Mouse (Mus musculus) left cerebral cortex, adult 18-20 months (tissue): ENCODE results near the gene Ntan1. TPM values are rescaled to one million over a fixed set of nuclear protein-coding genes. Genes with fewer than 3 reads are reported as not detected.

ENCODE experiments used
- DNase-seq, 2 experiments: peaks; one replicate each; pipeline ENCODE4 v3.0.0; 2021 to 2022; ENCODE audit warnings: low spot score in 2 of 2, mixed read lengths in 1 of 2
- microRNA-seq, 2 experiments: library from miRNA; unstranded; fragments of <30 nt; microRNA quantifications; one replicate each; pipeline ENCODE4 v1.2.0; 2021
- total RNA-seq, 2 experiments: library from RNA; stranded (reverse); gene quantifications; 2 replicates each; pipeline ENCODE4 v1.2.3; 2021

Ntan1 gene
- total RNA-seq, 2 experiments from 2014 or later, result 96.8 to 109 TPM

DNA sequence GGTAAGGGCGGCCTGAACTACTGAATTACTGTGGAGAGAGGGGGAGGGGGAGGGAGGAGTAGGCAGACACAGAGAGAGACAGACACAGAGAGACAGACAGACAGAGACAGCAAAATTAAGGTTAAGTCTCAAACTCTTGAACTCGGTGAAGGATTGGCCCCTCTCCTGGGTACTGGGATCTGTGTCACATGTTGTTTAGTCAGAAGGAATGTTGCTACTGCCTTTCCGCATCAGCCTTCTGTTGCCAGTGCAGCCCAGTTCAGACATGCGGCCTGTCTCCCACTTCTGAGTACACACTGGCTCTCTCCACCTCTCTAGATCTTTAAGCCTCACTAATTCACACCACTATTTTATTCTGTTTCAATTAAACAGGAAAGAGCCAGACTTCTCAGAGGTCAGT, 7.9 kb downstream of the Ntan1 start:
- DNase-seq, result no peak

DNA sequence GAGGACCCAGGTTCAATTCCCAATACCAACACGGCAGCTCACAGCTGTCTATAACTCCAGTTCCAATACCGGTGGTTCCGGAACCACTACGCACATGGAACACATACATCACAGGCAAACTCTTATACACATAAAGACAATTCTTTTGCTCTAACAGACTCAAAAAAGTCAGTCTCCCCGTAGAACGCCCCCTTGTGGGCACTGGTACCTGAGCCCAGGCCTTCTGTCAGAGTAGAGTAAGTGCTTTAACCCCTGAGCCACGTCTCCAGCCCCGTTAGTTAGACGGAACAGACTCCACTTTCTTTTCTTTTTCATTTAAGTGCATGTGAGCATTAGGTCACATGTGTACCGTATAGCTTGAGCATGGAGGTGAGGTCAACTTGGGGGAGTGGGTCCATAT, 11.8 kb downstream of the Ntan1 start:
- DNase-seq, result no peak

DNA sequence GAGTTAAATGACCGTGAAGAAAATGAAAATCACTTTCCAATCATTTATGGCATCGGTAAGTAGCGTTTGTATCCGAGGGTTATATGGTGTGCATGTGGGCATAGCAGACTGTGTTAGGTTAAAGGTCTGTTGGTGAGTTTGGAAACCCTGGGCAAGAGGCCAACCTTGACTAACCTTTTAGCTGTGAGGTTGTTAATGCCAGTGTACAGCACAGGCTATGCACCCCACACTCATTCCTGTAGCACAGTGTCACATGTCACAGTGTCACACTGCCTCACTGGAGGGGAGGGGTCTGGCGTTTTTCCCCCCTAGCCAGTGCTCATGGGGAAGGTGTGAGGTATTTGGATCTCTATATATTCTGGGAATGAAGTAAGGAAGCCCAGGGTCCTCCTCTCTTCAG, 13.0 kb downstream of the Ntan1 start:
- DNase-seq, result no peak

DNA sequence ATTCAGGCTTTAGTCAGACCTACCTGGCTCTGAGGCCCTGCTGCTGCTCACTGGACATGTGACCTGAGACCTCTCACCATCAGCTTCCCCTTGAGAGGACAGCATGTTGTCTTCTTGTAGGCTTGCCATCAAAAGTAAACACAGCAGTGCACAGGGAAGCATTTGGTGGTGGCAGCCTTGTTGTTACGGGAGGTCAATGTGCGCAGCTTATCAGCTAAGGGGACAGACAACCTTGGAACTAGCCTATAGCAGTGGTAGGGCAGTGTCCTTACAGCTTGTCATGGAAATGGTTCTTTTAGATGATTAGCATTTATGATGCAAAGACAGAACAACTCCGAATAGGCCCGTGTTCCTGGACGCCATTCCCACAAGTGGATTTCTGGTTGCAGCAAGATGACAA, 15.7 kb downstream of the Ntan1 start:
- no peak for DNase-seq

DNA sequence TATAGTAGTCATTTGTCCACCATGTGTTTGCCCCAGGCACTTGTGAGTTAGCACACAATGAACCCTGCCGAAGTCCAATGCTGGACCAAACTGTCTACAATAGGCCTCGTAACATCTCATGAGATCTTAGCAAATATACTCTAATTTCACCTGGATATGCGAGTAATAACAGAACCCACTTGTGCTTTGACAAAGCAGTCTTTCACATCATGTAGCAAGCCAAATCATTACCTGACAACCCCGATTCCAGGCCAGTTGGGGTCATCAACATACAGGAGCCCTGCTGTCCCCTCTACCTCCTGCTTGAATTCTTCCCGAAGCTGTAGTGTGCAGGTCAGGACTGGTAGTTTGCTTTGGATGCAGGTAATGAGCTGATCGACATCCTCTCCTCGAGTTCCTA, 21.4 kb downstream of the Ntan1 start:
- no peak for DNase-seq

- DNase-seq, result no peak
Observed at GRCm38 (mm10) chr16:13840956-13841355, 22.3 kb downstream of the Ntan1 start.

GRCm38 (mm10) chr16:13845031-13845430, 26.4 kb downstream of the Ntan1 start:
- no peak for DNase-seq

- DNase-seq, result no peak
Observed at GRCm38 (mm10) chr16:13846675-13847074, 28.0 kb downstream of the Ntan1 start.

DNA sequence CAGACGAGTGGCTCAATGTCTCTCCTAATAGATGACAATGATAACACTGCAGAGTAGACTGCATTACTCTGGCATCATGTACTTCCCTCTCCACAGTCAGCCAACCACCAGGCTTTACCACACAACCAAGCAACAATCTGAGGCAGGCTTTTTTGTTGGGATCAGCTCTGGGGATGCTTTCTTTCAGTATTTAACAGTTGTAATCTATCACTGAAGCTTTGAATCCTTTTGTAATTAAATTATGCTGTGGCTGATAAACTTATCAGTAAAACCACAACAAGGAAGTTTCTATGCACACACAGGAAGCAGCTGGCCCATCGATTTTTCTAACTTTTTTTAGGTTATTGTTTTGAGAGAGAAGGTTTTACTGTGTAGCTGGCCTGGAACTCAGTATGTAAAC, 29.7 kb downstream of the Ntan1 start:
- no peak for DNase-seq

- DNase-seq, result no peak
Observed at GRCm38 (mm10) chr16:13851446-13851845, 32.8 kb downstream of the Ntan1 start.

DNA sequence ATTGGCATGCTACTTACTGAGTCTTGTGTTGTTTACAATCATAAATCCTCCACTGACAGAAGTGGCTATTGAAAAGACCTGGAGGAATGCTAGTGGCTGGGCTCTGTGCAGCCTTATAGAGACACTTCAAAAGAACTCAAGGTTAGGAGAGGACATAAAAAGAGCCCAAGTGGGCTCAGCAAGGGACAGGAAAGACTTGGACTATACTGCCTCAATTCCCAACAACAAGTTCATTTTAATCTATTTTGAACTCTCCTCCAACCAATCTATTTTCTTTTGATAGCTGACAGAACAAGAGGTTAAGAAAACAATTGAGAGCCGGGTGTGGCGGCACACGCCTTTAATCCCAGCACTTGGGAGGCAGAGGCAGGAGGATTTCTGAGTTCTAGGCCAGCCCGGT, 35.2 kb downstream of the Ntan1 start:
- DNase-seq, result no peak

DNA sequence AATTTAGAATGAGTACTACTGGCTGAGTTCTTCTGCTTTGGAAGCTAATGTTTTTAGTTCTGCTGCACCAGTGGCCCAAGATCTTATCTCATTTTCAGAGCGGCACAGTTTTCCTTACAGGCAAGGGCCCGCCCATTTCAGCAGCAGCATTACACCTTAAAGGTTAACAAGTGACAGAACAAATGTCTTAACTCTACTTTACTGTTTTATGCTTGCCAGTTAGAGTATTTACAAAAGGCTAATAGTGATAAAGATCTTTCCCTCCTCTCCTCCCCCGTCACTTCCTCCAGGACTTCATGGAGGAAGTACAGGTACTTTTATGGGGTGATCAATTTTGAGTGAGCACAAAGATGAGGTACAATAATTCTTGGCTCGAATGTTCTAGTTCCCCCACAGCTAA, 47.4 kb downstream of the Ntan1 start:
- no peak for DNase-seq

DNA sequence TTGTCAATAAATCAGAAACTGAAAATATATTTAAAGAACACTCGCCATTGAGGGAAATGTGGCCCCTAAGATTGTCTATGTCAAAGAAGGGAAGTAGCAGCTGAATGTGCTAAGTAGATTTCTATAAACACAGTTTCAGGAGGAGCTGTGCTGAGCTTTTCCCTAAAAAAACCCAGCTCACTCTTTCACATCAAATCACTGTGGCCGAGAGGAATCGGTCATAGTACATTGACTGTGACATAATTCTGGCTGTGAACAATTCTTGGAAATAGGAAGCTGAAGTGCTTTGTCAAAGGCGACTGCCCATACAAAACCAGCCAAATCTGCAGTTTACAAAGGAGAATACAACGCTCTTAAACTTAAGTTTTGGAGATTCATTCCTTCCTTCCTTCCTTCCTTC, 48.0 kb downstream of the Ntan1 start:
- DNase-seq, result no peak

GRCm38 (mm10) chr16:13867406-13867805, 48.8 kb downstream of the Ntan1 start:
- DNase-seq, result peak in 1 of 2 experiments; percentile 17

DNA sequence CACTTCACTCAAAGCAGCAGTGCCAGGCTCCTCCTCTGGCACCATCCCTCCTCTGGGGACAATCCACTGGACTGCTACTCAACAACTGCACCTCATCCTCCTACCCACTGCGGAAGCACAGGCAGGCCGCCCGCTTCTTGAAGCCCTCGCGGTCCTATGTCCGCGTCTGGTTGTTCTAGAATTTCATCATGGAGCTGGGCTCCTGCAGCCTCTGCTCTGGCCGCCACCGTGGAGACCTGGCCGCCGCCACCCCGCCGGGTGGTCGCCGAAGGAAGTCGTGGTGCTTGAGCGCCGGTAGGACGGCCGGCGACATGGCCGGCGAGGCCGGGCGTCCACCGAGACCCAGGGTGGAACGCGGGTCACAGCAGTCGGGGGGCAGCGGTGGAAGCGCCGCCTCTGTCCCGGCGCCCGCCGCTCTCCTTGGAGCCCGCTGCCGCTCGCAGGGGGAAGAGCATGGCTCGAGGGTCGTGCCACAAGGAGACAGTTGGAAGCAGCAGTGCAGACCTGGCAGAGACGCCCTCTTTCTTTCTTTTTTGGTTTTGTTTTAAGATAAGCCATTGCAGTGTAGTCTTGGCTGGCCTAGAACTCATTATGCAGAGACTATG, 49.4 kb downstream of the Ntan1 start:
- DNase-seq, result no peak

DNA sequence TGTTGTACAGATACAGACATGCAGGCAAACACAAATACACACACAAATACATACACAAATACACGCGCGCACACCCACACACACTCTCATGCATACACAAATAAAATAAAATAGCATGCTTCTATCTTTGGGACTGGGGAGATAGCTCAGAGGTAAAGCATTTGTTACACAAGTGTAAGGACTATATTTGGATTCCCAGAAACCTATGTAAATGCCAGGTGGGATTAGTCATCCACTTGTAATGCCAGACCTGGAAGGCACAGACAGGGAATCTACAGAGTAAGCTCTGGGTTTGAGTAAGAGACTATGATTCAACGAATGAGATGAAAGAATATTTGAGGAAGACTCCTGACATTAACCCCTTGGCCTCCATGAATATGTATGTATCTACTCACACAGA, 56.8 kb downstream of the Ntan1 start:
- DNase-seq, result no peak

- no peak for DNase-seq
Observed at GRCm38 (mm10) chr16:13883094-13883774, 64.6 kb downstream of the Ntan1 start.

Small RNA genes within 50 kb of the gene (microRNA-seq; reads per million reads assigned to microRNA genes)
- 0 reads per million in 2 experiments for gene Gm27734

Other genes with a start within 250 kb of the Ntan1 start
- 10 to 100 TPM; 22.4 to 24.3 TPM for gene Parn, start 150.7 kb upstream of the Ntan1 start, total RNA-seq
- 10 to 100 TPM; 32.6 to 36.7 TPM for gene Bfar, start 147.0 kb upstream of the Ntan1 start, total RNA-seq
- 1 to 10 TPM; 3.5 to 4.0 TPM for gene 3110001I22Rik, start 146.9 kb upstream of the Ntan1 start, total RNA-seq
- gene Pla2g10, start 87.9 kb upstream of the Ntan1 start, total RNA-seq, result not detected
- 10 to 100 TPM; 49.1 to 51.7 TPM for gene Rrn3, start 38.1 kb upstream of the Ntan1 start, total RNA-seq
- gene Pdxdc1, start 84.3 kb downstream of the Ntan1 start, total RNA-seq, result 10 to 100 TPM; 62.0 to 82.6 TPM
- gene Mpv17l, start 84.3 kb downstream of the Ntan1 start, total RNA-seq, result 10 to 100 TPM; 69.7 to 75.5 TPM
- gene 2900011O08Rik, start 167.8 kb downstream of the Ntan1 start, total RNA-seq, result 100 to 1,000 TPM; 287 to 294 TPM
- 1 to 10 TPM in 1 of 2 experiments, under 1 TPM in 1; 0.77 to 1.4 TPM for gene Ifitm7, start 168.0 kb downstream of the Ntan1 start, total RNA-seq